Mouse (Mus musculus) heart, postnatal 14 days (tissue): Measurements from ENCODE around the gene Dab2. TPM values are rescaled to one million over a fixed set of nuclear protein-coding genes. Genes with fewer than 3 reads are reported as not detected.

ENCODE experiments used
- DNase-seq, 2 experiments: peaks; one replicate each; pipeline ENCODE4 v3.0.0; 2021 to 2022
- intact Hi-C: fragments of 180-260 bp; cut with DNase I; formaldehyde crosslinking; loops from one replicate; pipeline ENCODE4 v1.15.1; 2025
- long read RNA-seq, 2 experiments: library from polyadenylated mRNA; stranded (forward); transcript quantifications; one replicate each; pipeline ENCODE4 v2.0.0; 2021
- total RNA-seq, 2 experiments: library from RNA; stranded (reverse); gene quantifications; 2 replicates each; pipeline ENCODE4 v1.2.3; 2021

The Dab2 gene
- 10 to 100 TPM; 40.2 to 42.8 TPM for total RNA-seq
- long read RNA-seq, experiment 1, full-length matches to known transcripts = 19 of 26 reads
- long read RNA-seq, experiment 1, partial matches to known transcripts = 4 of 26 reads
- long read RNA-seq, experiment 1, other reads (novel, unspliced or antisense) = 3 of 26 reads
- long read RNA-seq, experiment 2, full-length matches to known transcripts = 23 of 33 reads
- long read RNA-seq, experiment 2, partial matches to known transcripts = 6 of 33 reads
- long read RNA-seq, experiment 2, other reads (novel, unspliced or antisense) = 4 of 33 reads

DNA sequence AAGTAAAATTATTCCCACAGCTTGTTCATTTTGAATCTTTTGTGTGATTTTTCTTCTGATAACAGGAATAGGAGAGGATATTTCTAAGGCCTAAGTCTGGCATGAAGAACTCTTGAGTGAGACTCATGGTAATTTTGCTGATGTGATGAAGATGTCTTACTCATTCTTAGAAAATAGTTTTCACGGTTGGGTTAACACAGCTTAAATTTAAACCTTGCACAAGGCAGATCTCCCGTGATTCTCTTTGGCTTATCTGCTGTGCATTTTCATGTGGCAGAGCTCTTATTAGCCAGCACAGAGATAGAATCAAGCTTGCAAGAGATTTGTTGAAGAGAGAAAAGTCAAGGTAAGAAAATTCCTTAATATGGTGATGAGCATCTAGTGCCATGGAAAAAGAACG lies at the start of gene Dab2:
TSS of gene Dab2 (plus strand) at position 235 of the 400 bp plus-strand sequence.
- intact Hi-C loops = no loop called here
- no peak for DNase-seq

DNA sequence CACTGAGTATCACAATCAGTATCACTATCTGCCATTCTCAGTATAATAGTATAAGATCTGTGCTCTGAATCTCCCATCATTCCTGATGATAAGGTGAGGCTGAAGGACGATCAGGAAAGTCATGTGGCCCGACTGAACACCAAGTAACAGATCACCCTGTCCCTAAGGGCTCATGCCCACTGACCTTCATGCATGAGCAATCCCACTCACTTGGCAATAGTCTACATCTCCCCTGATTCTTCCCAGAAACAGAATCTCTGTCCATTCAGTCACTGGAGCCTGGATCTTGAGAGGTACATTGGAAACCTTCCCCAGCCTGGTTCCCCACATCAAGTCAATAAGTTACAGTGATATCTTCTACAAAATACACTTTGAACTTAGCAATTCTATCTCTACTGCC lies 46.1 kb upstream of the Dab2 start:
- intact Hi-C loops = no loop called here
- DNase-seq = no peak

- intact Hi-C loops = no loop called here
- DNase-seq = no peak
Measured at GRCm38 (mm10) chr15:6254383-6254782, 45.2 kb upstream of the Dab2 start.

- intact Hi-C loops = no loop called here
- no peak for DNase-seq
Measured at GRCm38 (mm10) chr15:6257049-6257448, 42.5 kb upstream of the Dab2 start.

DNA sequence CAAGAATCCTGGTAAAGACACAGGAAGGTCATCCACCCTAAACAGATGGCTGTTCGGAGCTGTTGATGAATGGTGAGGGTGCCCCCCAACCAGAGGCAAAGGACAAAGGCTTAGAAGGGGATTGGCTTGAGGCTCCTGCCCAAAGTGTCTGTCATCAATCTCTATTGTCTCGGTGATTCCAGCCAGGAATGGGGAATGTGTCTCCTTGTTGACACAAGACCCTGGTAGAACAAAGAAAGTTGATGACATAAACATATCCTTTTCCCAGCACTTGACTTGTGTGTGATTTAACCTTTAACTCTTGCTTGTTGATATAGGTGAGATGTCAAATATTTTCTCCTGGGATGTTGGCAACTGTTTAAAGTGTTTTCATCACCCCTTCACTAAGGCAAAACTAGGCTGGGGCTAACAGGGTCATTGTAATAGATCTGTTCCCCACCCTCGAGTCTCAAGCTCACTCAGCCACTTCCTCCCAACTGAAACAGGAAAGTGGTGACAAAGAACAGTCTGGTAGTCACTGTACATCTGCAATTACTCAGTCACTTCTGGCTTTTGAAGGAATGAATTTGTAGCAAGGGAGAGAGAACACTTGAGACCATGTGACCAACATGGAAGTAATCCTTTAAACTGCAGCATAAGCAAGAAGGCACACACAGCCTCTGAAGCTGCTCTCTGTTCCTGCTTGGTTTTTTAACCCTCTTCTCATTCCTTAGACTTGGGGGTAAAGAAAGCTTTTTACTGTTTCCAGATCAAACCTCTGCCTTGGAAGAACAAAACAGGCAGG lies 39.4 kb upstream of the Dab2 start:
- no peak for DNase-seq
- intact Hi-C loops = loop anchor here (5.0 kb wide), 1 partner anchor 127 kb away; no protein-coding TSS in a partner anchor

GRCm38 (mm10) chr15:6260741-6261430 lies 38.7 kb upstream of the Dab2 start:
- intact Hi-C loops = loop anchor here (5.0 kb wide), 1 partner anchor 126 kb away; no protein-coding TSS in a partner anchor
- DNase-seq = no peak

- intact Hi-C loops = no loop called here
- DNase-seq = no peak
Measured at GRCm38 (mm10) chr15:6267147-6267758, 32.3 kb upstream of the Dab2 start.

- intact Hi-C loops = no loop called here
- DNase-seq = peak in 1 of 2 experiments; percentile 59
Measured at GRCm38 (mm10) chr15:6278606-6279468, 20.8 kb upstream of the Dab2 start.

- intact Hi-C loops = no loop called here
- no peak for DNase-seq
Measured at GRCm38 (mm10) chr15:6280021-6280451, 19.6 kb upstream of the Dab2 start.

DNA sequence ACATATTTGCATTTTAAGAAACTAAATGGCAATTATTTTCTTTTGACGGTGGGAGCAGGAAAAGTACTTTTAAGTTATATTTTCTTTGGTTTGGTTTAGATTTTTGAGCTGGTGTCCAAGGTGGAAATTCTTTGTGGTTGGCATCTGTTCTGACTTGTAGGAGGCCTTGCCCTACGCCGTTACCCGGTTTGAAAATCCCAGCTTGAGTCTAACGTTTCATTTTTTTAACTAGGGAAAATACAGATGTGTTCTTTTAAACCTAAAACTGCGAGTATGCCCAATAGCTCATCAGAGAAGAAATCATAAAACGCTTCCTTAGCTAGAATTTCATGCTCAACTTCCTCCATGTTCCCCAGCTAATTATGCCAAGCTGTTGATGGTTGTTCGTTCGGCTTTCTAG lies 16.3 kb upstream of the Dab2 start:
- DNase-seq = no peak
- intact Hi-C loops = no loop called here

GRCm38 (mm10) chr15:6296071-6296470 lies 3.5 kb upstream of the Dab2 start:
- intact Hi-C loops = no loop called here

DNA sequence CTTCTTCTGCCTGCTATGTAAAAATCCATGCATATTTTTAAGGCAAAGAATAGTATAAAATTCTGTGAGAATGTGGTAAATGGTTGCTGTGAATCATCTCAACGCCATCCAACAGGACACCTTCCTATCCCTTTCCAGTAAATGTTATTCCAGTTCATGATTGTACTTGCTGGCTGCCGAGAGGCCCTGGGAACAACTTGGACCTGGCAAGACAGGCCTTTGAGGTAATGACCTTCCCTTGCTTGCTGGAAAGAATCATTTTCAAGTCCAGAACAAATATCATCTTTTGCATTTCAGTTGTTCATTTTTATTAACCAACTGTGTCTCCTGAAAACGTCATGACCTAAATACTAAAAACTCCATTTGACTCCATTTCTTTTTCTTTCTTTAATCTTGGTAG lies 862 bp upstream of the Dab2 start:
- no peak for DNase-seq
- intact Hi-C loops = no loop called here

More at GRCm38 (mm10) chr15:6296071-6296470, 3.5 kb upstream of the Dab2 start:
- no peak for DNase-seq

DNA sequence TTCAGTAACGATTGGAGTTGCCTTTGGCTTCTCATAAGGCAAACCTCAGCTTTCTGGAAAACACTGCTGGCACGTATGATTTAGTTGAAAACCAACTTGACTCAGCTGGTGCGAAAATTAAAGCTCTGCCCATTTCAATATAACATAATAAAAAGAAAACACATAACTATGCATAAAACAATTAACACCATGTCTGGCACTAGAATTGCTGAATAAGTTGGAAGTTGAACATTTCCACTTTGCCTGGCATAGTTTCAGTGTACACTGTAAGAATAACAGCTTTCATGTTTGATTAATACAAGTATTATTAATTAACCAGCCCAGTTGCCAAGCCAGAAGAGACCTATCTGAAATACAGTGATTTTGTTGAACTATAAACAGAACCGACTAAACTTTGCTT lies 2.6 kb downstream of the Dab2 start:
- DNase-seq = no peak
- intact Hi-C loops = no loop called here

GRCm38 (mm10) chr15:6303822-6304221 lies 4.2 kb downstream of the Dab2 start:
- intact Hi-C loops = no loop called here

GRCm38 (mm10) chr15:6309633-6310032 lies 10.0 kb downstream of the Dab2 start:
- no peak for DNase-seq
- intact Hi-C loops = no loop called here

More at GRCm38 (mm10) chr15:6303822-6304221, 4.2 kb downstream of the Dab2 start:
- DNase-seq = no peak

DNA sequence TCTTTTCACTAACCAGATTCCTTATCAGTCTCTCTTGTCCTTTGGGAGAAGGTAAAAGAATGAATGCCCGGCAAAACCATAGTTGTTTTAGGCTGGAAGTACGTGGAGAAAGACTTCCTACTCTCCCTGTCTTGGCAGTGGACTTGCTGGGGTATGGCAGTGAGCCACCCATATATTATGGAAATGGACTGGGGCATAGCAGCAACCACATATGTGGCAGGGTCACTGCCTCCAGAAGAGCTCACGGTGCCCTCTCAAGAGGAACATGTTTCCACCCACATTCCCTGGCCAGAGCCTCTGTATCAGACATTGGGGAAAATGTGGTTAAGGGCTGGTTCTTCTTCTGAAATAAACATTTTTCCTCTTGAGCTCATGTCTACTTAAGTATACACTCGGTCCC lies 10.8 kb downstream of the Dab2 start:
- intact Hi-C loops = no loop called here
- no peak for DNase-seq

GRCm38 (mm10) chr15:6312396-6312795 lies 12.8 kb downstream of the Dab2 start:
- intact Hi-C loops = no loop called here
- DNase-seq = no peak

DNA sequence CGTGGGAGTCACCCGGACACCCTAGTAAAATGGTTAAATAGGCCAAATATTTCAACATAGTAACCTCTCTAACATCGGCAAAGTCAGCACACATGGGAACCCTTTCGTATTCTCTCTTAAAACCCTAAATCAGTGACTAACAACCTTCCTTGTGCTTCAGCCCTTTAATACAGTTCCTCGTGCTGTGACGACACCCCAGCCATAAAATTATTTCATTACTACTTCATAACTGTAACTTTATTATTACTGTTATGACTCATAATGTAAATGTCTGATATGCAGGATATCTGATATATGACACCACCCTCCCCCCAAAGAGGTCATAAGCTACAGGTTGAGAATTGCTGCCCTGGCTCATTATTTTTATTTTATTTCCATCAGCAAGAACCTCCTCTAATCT lies 19.8 kb downstream of the Dab2 start:
- no peak for DNase-seq
- intact Hi-C loops = no loop called here

DNA sequence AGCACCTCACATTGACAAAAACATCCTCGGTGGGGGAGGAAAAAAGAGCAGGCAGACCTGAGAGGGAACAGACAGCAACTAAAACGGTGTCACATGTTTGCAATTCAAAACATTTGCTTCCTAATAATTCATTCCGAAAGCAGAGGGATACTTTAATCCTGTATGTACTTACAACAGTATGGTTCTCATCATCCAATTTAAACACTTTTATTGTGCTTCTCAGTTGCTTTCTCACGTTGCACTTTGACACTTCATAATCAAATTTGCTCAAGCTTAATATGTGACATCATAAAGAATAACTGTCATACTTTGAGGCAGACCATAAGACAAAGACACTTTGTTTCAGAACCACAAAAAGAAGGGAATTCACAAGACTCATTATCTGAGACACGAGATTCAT lies 20.9 kb downstream of the Dab2 start:
- DNase-seq = no peak
- intact Hi-C loops = no loop called here

DNA sequence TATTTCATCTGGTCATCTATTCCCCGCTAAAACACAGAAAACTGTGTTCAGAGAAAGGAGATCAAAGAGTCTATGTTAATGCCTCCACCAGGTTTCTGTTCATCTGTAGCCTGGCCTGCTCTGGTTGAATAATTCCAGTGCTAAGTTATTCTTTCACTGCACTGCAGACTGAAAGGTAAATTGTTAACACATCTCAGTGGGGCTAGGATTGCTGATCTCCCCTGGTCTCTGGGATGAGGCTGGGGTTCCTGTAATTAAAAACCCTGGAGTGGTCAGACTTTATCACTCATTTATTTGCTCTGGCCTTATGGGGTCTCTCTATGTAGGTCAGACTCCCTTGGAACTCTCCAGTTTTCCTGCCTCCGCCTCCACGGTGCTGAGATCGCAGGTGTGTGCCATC lies 21.7 kb downstream of the Dab2 start:
- DNase-seq = no peak
- intact Hi-C loops = no loop called here
